Mouse (Mus musculus) cerebellum, adult 2 months (tissue): Measurements from ENCODE around the gene Zbtb25. TPM values are rescaled to one million over a fixed set of nuclear protein-coding genes. Genes with fewer than 3 reads are reported as not detected.

Experiments used
- DNase-seq, 2 experiments: peaks; one replicate each; pipeline ENCODE4 v3.0.0; 2021
- H3K27ac ChIP-seq: fragments of 200-500 bp; 2 replicates; pipeline ENCODE4 v1.5.1; 2012; ENCODE audit warnings: low read length, control low read depth, inconsistent platforms; ENCODE audit not compliant: insufficient read depth
- H3K27me3 ChIP-seq: fragments of 200-500 bp; 2 replicates; pipeline ENCODE4 v1.6.1; 2012; ENCODE audit warnings: inconsistent platforms, mild to moderate bottlenecking, low read length, moderate library complexity; ENCODE audit not compliant: control insufficient read depth, insufficient read depth
- H3K4me1 ChIP-seq: fragments of 200-500 bp; 2 replicates; pipeline ENCODE4 v1.6.1; 2011; ENCODE audit warnings: low read length; ENCODE audit not compliant: control insufficient read depth, insufficient read depth
- H3K4me3 ChIP-seq: fragments of 200-500 bp; replicated peaks from 2 replicates; pipeline ENCODE3; 2011; ENCODE audit warnings: mild to moderate bottlenecking, low read depth, low read length, control low read depth; ENCODE audit not compliant: insufficient read depth
- CTCF ChIP-seq: fragments of 200-500 bp; IDR thresholded peaks from 2 replicates; pipeline ENCODE4 v1.5.1; 2011; ENCODE audit warnings: low read depth, mild to moderate bottlenecking, control low read depth, low read length, moderate library complexity, borderline replicate concordance; ENCODE audit not compliant: insufficient read depth
- POLR2A ChIP-seq: fragments of 200-500 bp; IDR thresholded peaks from 2 replicates; pipeline ENCODE4 v1.6.1; 2011; ENCODE audit warnings: low read length, control low read depth, borderline replicate concordance; ENCODE audit not compliant: insufficient read depth
- WGBS: fragments of 180-500 bp; shearing (Covaris S2); methylation state at CpG from one replicate; pipeline ENCODE4 v1.1.7; 2018; 5-methylcytosine and 5-hydroxymethylcytosine counted together
- polyA plus RNA-seq: library from polyadenylated mRNA; depleted of rRNA; stranded (reverse); fragments of >200 nt; gene quantifications from 2 replicates; pipeline ENCODE4 v1.2.3, GENCODE M21; 2012; rRNA removed

Gene Zbtb25
- polyA plus RNA-seq, result 16.7 and 18.8 TPM in 2 replicates

DNA sequence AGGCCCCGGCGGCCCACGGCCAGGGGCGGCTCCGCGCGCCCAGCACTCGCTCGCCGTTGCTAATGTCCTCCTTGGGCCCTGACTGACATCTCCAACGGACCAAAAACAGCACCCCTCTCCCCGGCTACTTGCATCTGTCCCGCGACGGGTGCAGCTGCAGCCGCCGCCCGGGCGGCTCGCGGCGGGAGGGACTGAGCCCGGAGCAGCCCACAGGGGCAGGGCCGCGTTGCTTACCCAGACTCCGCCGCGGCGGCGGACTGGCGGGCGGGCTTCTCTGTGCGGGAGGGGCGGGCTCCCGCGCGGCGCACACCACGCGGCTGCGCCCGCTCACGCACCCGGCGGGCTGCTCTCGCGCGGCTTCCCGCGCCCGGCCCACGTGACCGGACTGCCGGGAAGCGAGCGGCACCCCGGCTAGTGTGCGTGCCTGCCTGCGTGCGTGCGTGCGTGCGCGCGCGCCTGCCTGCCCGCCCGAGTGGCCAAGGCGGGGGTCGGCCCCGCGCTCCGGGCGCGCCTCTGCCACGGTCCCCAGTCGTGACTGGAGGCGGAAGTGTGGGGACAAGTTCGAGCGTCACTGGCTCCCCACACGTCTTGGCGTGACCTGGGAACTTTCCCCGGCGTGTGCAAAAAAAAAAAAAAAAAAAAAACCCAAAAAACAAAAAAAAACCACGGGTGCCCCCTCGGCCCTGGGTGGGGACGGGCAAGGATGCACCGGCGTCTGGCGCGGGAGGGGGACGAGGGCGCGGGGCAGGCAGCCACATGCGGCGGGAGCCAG, at the start of gene Zbtb25:
Gene Zbtb25, minus strand, starts transcription at position 397 of the 772 bp plus-strand sequence.
- DNase-seq, result peak; percentile 88 to 95
- Histone ChIP-seq H3K27ac (peak within 1 kb of the TSS; percentile 70), H3K27me3 (no peaks in the 10 kb centered on the region), H3K4me3 (peak within 1 kb of the TSS; percentile 65), H3K4me1 (no peaks in the 10 kb centered on the region; the same call in 1 of the 2 replicates)
- WGBS, result under 1% methylated on average over 82 of the region's 96 CpGs
- no peak for TF ChIP-seq CTCF
- TF ChIP-seq POLR2A, result peak; percentile 58

DNA sequence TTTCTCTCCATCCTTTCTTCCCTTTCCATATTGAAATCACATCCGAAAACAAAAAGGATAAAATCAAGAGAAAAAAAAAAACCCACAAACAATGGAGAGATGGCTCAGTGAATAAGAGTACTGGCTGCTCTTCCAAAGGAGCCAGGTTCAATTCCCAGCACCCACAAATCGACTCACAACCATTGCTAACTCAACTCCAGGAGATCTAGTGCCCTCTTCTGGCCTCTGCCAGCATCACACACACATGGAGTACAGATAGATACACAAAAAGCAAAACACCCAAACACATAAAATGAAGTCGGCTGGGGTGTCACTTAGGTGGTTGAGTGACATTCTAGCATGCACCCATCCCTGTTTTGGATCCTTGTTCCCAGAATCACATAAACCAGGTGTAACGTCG, 48.9 kb upstream of the Zbtb25 start:
- H3K4me1 ChIP-seq, result no peaks in the 10 kb centered on the region
- H3K27me3 ChIP-seq, result peaks cover 1% of the 10 kb centered on the region; the same call in 1 of the 2 replicates
- no peak overlapping the region for H3K4me3 ChIP-seq
- TF ChIP-seq CTCF (no peak), POLR2A (no peak)
- H3K27ac ChIP-seq, result no peak overlapping the region
- no peak for DNase-seq
- 94% methylated on average over 5 of the region's 5 CpGs for WGBS

DNA sequence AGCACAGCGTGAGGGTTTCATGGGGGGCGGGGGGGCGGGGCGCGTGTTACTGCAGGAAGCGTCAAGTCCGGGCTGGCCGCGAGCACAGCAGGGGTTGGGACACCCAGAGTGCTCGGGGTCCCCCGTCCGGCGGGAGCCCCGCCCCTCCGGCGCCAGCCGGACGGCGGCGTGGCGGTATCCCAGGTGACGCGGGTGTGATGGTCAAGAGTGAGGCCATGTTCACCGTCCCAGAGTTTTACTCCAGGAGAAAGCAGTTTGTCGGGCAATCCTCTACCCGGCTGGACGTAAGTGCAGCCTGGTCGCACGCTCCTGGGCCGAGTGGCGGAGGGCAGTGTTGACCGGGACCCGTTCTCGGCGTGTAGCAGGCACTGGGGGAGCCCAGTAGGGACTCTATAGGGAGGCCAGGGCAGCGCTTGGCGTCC, 48.0 kb upstream of the Zbtb25 start, which contains the start of gene Ppp1r36:
Gene Ppp1r36, plus strand, starts transcription at position 106 of the 422 bp plus-strand sequence.
- DNase-seq, result no peak
- TF ChIP-seq CTCF (no peak), POLR2A (no peak)
- WGBS, result 3% methylated on average over 37 of the region's 37 CpGs
- no peaks in the 10 kb centered on the region for H3K4me1 ChIP-seq
- H3K27ac ChIP-seq, result no peak within 1 kb of the TSS
- H3K27me3 ChIP-seq, result peaks cover 1% of the 10 kb centered on the region; the same call in 1 of the 2 replicates
- no peak within 1 kb of the TSS for H3K4me3 ChIP-seq

DNA sequence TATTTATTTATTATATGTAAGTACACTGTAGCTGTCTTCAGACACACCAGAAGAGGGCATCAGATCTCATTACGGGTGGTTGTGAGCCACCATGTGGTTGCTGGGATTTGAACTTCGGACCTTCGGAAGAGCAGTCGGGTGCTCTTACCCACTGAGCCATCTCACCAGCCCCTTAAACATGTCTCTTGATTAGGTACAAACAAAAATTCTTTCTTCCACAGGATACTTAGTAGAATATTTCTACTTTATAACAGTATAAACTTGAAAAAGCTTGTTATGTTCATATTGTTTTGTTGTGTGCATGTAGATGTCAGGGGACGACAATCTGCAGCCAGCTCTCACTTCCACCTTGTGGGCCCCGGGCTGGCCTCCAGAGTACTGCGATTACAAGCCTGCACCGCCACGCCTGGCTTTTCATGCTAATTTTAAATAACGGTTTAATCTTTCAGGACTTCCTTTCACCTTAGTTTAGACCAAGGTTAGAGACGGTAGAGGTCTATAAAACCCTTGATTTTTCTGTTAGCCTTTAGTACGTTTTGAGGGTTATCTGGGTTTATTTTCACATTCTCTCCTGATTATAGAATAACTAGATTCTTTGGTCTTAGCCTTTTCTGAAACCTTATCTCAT, 46.1 kb upstream of the Zbtb25 start:
- Histone ChIP-seq H3K4me1 (no peaks in the 10 kb centered on the region), H3K4me3 (no peak overlapping the region), H3K27ac (no peak overlapping the region), H3K27me3 (peaks cover 1% of the 10 kb centered on the region; the same call in 1 of the 2 replicates)
- no peak for TF ChIP-seq CTCF
- TF ChIP-seq POLR2A, result no peak
- WGBS, result 87% methylated on average over 12 of the region's 12 CpGs
- DNase-seq, result no peak

DNA sequence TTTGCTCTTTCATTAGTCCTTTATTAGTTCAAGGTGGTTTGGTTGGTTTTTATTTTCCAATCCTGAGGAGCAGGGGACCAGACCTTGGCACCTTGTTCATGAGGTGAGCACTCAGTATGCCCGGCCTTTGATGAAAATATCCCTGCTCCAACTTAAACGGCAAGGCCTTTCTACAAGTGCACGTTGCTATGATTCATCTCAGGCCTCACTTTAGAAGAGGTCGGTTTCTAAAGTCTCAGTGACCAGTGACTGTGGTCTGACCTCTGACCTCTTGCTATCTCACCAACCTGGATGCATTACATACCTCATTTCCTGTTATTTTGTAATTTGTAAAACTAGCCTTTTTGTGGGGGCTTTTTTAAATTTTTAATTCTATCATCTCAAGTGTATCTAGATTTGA, 39.8 kb upstream of the Zbtb25 start:
- TF ChIP-seq CTCF (no peak), POLR2A (no peak)
- DNase-seq, result no peak
- WGBS, result 62% methylated on average over 4 of the region's 4 CpGs
- Histone ChIP-seq H3K27me3 (no peaks in the 10 kb centered on the region), H3K4me3 (no peak overlapping the region), H3K4me1 (no peaks in the 10 kb centered on the region), H3K27ac (no peak overlapping the region)

DNA sequence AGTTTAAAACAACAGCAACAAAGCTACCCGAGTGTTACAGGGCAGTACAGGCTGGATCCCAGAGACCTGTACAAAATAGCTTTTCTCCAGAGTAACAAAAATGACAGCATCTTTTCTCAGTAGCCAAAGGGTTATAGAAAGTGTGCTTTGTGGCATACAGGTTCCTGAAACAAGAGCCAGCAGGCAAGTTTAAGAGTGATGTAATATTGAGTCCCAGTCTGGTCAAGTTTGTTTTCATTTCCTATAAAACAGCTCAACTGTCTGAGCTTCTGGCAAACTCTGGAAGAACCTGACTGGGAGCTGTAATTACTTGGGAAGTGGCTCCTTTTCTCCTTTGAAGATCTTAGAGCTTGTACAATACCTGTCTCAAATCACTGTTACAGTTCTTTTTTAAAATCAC, 37.8 kb upstream of the Zbtb25 start:
- Histone ChIP-seq H3K27ac (no peak overlapping the region), H3K27me3 (no peaks in the 10 kb centered on the region), H3K4me1 (peaks cover 3% of the 10 kb centered on the region; the same call in 1 of the 2 replicates), H3K4me3 (no peak overlapping the region)
- WGBS, result 71% methylated on average over 1 of the region's 1 CpGs
- DNase-seq, result no peak
- TF ChIP-seq POLR2A (no peak), CTCF (no peak)

DNA sequence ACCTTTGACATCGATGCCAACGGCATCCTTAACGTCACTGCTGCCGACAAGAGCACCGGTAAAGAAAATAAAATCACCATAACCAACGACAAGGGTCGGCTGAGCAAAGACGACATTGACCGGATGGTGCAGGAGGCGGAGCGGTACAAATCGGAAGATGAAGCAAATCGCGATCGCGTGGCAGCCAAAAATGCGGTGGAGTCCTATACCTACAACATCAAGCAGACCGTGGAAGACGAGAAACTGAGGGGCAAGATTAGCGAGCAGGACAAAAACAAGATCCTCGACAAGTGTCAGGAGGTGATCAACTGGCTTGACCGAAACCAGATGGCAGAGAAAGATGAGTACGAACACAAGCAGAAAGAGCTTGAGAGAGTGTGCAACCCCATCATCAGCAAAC, 36.6 kb upstream of the Zbtb25 start:
- Histone ChIP-seq H3K27ac (no peak overlapping the region), H3K4me1 (peaks cover 3% of the 10 kb centered on the region; the same call in 1 of the 2 replicates), H3K4me3 (peak overlapping the region; percentile 42), H3K27me3 (no peaks in the 10 kb centered on the region)
- no peak for TF ChIP-seq POLR2A
- no peak for TF ChIP-seq CTCF
- DNase-seq, result peak in 1 of 2 experiments; percentile 14
- 10% methylated on average over 23 of the region's 23 CpGs for WGBS
